Mouse (Mus musculus) midbrain, embryonic 14.5 days (tissue): ENCODE measurements around the gene Gm49661. TPM values are rescaled to one million over a fixed set of nuclear protein-coding genes. Genes with fewer than 3 reads are reported as not detected.

ENCODE experiments used
- ATAC-seq: fragments of 200-750 bp; cut with Nextera tagmentation; 2 replicates; pipeline ENCODE4 v1.8.0; 2017; ENCODE audit warnings: moderate number of reproducible peaks, moderate library complexity; ENCODE audit not compliant: low FRiP score, low TSS enrichment
- DNase-seq: peaks from one replicate; pipeline ENCODE4 v3.0.0-alpha.2; 2015
- H3K27ac ChIP-seq: fragments of 300-500 bp; sonication (generic); replicated peaks from 2 replicates; pipeline ENCODE4 v1.5.1; 2014; ENCODE audit warnings: mild to moderate bottlenecking, low read depth, low read length, moderate library complexity
- H3K27me3 ChIP-seq: fragments of 300-500 bp; sonication (generic); 2 replicates; pipeline ENCODE4 v1.6.1; 2014; ENCODE audit warnings: low read length, control low read depth, mixed read lengths; ENCODE audit not compliant: control insufficient read depth, insufficient read depth
- H3K36me3 ChIP-seq: fragments of 300-500 bp; sonication (generic); 2 replicates; pipeline ENCODE4 v1.6.1; 2014; ENCODE audit warnings: low read length, control low read depth; ENCODE audit not compliant: control insufficient read depth, insufficient read depth
- H3K4me1 ChIP-seq: fragments of 300-500 bp; sonication (generic); 2 replicates; pipeline ENCODE4 v1.6.1; 2014; ENCODE audit warnings: mild to moderate bottlenecking, antibody characterized with exemption, low read length, control low read depth; ENCODE audit not compliant: control insufficient read depth, insufficient read depth
- H3K4me2 ChIP-seq: fragments of 300-500 bp; sonication (generic); 2 replicates; pipeline ENCODE4 v1.6.1; 2014; ENCODE audit warnings: mild to moderate bottlenecking, low read length, moderate library complexity
- H3K4me3 ChIP-seq: fragments of 300-500 bp; sonication (generic); replicated peaks from 2 replicates; pipeline ENCODE4 v1.5.1; 2014; ENCODE audit warnings: low read depth, low read length
- H3K9ac ChIP-seq: fragments of 300-500 bp; sonication (generic); replicated peaks from 2 replicates; pipeline ENCODE4 v1.6.1; 2014; ENCODE audit warnings: mild to moderate bottlenecking, low read length, moderate library complexity
- H3K9me3 ChIP-seq: fragments of 300-500 bp; sonication (generic); 2 replicates; pipeline ENCODE4 v1.6.1; 2016; ENCODE audit warnings: low read length, control low read depth, mixed read lengths; ENCODE audit not compliant: control insufficient read depth
- WGBS: fragments of 180-500 bp; shearing (Covaris S2); extraction: QIAGEN DNeasy Blood & Tissue Kit; methylation state at CpG from one replicate; pipeline ENCODE4 v1.1.7; 2014; 5-methylcytosine and 5-hydroxymethylcytosine counted together
- polyA plus RNA-seq: library from polyadenylated mRNA; unstranded; fragments of >200 nt; fragmentation: Nextera tagmentation; extraction: Ambion mirVana; gene quantifications from 2 replicates; pipeline ENCODE4 v1.2.1, GENCODE M21; 2014

Gm49661 gene
- polyA plus RNA-seq, 1 experiment from 2014 or later, result not detected

GRCm38 (mm10) chr8:84963952-84964351 lies 5.3 kb downstream of the Gm49661 start:
- H3K9me3 ChIP-seq, result no peaks in the 10 kb centered on the region
- H3K9ac ChIP-seq, result no peak overlapping the region
- ATAC-seq, result no peak
- WGBS, result 88% methylated on average over 4 of the region's 4 CpGs
- peaks cover 16% of the 10 kb centered on the region for H3K4me1 ChIP-seq
- no peak overlapping the region for H3K4me3 ChIP-seq
- H3K27ac ChIP-seq, result no peak overlapping the region
- H3K27me3 ChIP-seq, result no peaks in the 10 kb centered on the region
- peaks cover 12% of the 10 kb centered on the region; the same call in 1 of the 2 replicates for H3K36me3 ChIP-seq
- DNase-seq, result no peak
- no peak overlapping the region for H3K4me2 ChIP-seq

GRCm38 (mm10) chr8:84959811-84960210 lies 9.4 kb downstream of the Gm49661 start:
- H3K9ac ChIP-seq, result no peak overlapping the region
- H3K9me3 ChIP-seq, result no peaks in the 10 kb centered on the region
- H3K4me2 ChIP-seq, result no peak overlapping the region
- no peak for DNase-seq
- 90% methylated on average over 7 of the region's 7 CpGs for WGBS
- peaks cover under 1% of the 10 kb centered on the region; the same call in 1 of the 2 replicates for H3K4me1 ChIP-seq
- no peak for ATAC-seq
- H3K27me3 ChIP-seq, result no peaks in the 10 kb centered on the region
- H3K27ac ChIP-seq, result no peak overlapping the region
- H3K4me3 ChIP-seq, result no peak overlapping the region
- H3K36me3 ChIP-seq, result peaks cover 19% of the 10 kb centered on the region; the same call in 1 of the 2 replicates

DNA sequence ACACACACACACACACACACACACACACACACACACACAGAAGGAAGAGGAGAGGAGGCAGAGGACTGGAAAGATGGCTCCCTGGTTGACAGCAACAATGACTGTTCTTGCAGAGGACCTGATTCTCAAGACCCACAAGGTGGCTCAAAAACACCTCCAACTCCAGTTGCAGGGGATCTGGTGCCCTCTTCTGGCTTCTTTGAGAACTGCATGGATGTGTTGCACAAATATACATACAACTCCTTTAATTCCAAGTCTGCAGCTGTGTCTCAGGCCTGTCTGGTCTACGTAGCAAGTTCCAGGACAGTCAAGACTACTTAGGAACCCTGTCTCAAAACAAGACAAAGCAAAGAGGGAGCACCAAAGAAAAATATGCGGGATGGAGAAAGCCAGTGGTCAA lies 12.5 kb downstream of the Gm49661 start:
- Histone ChIP-seq H3K9ac (no peak overlapping the region), H3K4me1 (no peaks in the 10 kb centered on the region), H3K4me2 (no peak overlapping the region), H3K4me3 (no peak overlapping the region), H3K9me3 (no peaks in the 10 kb centered on the region), H3K27me3 (no peaks in the 10 kb centered on the region), H3K36me3 (peaks cover 19% of the 10 kb centered on the region; the same call in 1 of the 2 replicates), H3K27ac (no peak overlapping the region)
- no peak for ATAC-seq
- WGBS, result 51% methylated on average over 2 of the region's 2 CpGs
- DNase-seq, result peak; percentile 91

GRCm38 (mm10) chr8:84952612-84953255 lies 16.5 kb downstream of the Gm49661 start:
- Histone ChIP-seq H3K27me3 (peaks cover 15% of the 10 kb centered on the region), H3K4me3 (no peak overlapping the region), H3K9me3 (no peaks in the 10 kb centered on the region), H3K27ac (no peak overlapping the region), H3K4me1 (no peaks in the 10 kb centered on the region), H3K36me3 (0 out of 2 replicates have a peak, but pooled peaks cover under 1% of the 10 kb centered on the region), H3K4me2 (no peak overlapping the region), H3K9ac (no peak overlapping the region)
- DNase-seq (no peak), ATAC-seq (no peak)
- WGBS, result 10% methylated on average over 18 of the region's 18 CpGs

GRCm38 (mm10) chr8:84949753-84950152 lies 19.5 kb downstream of the Gm49661 start:
- ATAC-seq (no peak), DNase-seq (no peak)
- WGBS, result 14% methylated on average over 12 of the region's 12 CpGs
- Histone ChIP-seq H3K27me3 (peaks cover 29% of the 10 kb centered on the region), H3K27ac (no peak overlapping the region), H3K9me3 (no peaks in the 10 kb centered on the region), H3K9ac (no peak overlapping the region), H3K36me3 (no peaks in the 10 kb centered on the region), H3K4me2 (no peak overlapping the region), H3K4me1 (peaks cover 21% of the 10 kb centered on the region), H3K4me3 (no peak overlapping the region)

DNA sequence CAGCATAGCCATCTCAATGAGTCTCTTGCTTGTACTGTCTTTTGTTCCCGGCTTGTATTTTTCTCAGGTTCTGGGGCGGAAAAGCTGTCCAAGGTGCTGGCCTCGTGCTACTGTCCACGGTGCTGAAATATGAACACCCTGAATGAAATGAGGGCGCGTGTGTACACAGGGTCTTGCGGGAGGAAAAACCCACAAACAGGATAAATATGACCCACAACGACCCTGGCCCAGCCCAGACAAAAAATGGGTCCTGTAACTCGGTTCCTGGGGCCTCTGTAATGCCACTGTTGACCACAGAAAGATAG lies 22.0 kb downstream of the Gm49661 start:
- Histone ChIP-seq H3K27ac (no peak overlapping the region), H3K36me3 (no peaks in the 10 kb centered on the region), H3K9ac (0 out of 2 replicates have a peak overlapping the region, but pooled peaks have one; percentile 87), H3K27me3 (peaks cover 36% of the 10 kb centered on the region), H3K4me2 (peak overlapping the region; percentile 88), H3K4me1 (peaks cover 30% of the 10 kb centered on the region), H3K4me3 (peak overlapping the region; percentile 63), H3K9me3 (no peaks in the 10 kb centered on the region)
- WGBS, result 18% methylated on average over 9 of the region's 9 CpGs
- DNase-seq, result no peak
- ATAC-seq, result no peak

GRCm38 (mm10) chr8:84946528-84947240 lies 22.5 kb downstream of the Gm49661 start, which contains the start of gene Rtbdn:
TSS of gene Rtbdn (plus strand) at chr8:84946991.
- H3K9me3 ChIP-seq, result no peaks in the 10 kb centered on the region
- H3K4me1 ChIP-seq, result peaks cover 30% of the 10 kb centered on the region
- DNase-seq (peak; percentile 61), ATAC-seq (0 out of 2 replicates have a peak, but pooled peaks have one; percentile 26)
- H3K27ac ChIP-seq, result peak within 1 kb of the TSS; percentile 79
- H3K27me3 ChIP-seq, result peaks cover 36% of the 10 kb centered on the region
- H3K9ac ChIP-seq, result peak within 1 kb of the TSS; percentile 87
- no peaks in the 10 kb centered on the region for H3K36me3 ChIP-seq
- H3K4me3 ChIP-seq, result peak within 1 kb of the TSS; percentile 63
- 4% methylated on average over 17 of the region's 17 CpGs for WGBS
- H3K4me2 ChIP-seq, result peak within 1 kb of the TSS; percentile 88

GRCm38 (mm10) chr8:84945633-84946527 lies 23.4 kb downstream of the Gm49661 start:
- Histone ChIP-seq H3K36me3 (no peaks in the 10 kb centered on the region), H3K9ac (peak overlapping the region; percentile 87), H3K4me1 (peaks cover 30% of the 10 kb centered on the region), H3K27me3 (peaks cover 36% of the 10 kb centered on the region), H3K4me3 (peak overlapping the region; percentile 63), H3K27ac (peak overlapping the region; percentile 79), H3K9me3 (no peaks in the 10 kb centered on the region), H3K4me2 (peak overlapping the region; percentile 88)
- peak; percentile 69 for ATAC-seq
- WGBS, result under 1% methylated on average over 59 of the region's 67 CpGs
- DNase-seq, result peak; percentile 80
